Mouse (Mus musculus): ENCODE measurements around the gene Vrk2. TPM values are rescaled to one million over a fixed set of nuclear protein-coding genes. Genes with fewer than 3 reads are reported as not detected.

Gene Vrk2
- total RNA-seq, 4 experiments from 2014 or later, result 2.6 to 5.1 (median 3.4) TPM

DNA sequence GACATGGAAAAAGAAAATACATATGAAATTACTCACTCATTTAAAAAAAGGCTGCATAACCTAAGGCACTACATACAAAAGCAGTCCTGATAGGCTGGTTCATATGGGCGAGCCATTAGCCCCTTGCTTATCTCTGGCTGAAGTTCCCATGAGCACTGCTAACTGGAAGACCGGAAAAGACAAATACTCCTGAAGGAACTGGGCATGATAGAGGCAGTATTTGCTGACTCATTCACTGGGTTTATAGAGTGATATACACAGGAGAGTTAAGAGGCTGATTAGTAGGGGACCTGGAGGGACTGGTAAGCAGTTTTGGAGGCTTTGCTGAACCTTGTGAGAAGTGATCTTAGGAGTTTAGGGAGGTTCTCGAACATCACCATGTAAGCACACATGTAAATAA, 42.2 kb downstream of the Vrk2 start:
- DNase-seq (ENCODE audit: low spot score in 2 of 2), result no peak

DNA sequence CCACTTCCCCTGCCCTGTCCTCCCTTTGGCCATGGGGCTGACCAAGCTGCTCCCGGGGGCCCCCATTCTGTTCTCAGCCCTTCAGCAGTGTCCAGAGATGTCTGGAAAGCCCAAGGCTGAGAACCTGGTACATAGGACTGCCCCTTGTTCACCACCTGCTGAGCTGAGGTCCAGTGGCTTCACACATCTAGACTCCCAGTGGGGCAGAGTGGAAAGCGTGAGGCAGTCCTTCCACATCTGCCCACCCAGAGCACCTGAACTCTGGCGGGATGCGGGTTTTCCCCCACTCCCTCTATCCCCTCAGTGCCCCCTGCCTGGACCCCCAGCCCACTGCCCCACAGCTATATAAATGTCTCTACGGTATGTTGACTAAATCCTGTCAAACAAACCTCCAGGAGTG, 56.0 kb downstream of the Vrk2 start:
- DNase-seq (ENCODE audit: low spot score in 2 of 2), result no peak

DNA sequence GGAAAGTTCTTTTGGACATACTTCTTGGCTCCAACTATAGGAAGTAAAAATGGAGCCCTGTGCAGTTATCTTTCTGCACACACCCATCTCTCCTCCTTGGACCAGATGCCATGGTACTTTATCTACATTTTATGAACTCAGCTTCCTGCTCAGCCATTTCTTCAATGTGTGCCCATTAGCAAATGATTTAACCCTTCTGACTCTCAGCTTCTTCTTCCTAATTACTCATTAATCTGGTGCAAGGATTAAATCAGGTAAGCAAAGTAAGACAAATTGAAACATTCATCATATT, 60.0 kb downstream of the Vrk2 start:
- no peak for DNase-seq (ENCODE audit: low spot score in 2 of 2)

DNA sequence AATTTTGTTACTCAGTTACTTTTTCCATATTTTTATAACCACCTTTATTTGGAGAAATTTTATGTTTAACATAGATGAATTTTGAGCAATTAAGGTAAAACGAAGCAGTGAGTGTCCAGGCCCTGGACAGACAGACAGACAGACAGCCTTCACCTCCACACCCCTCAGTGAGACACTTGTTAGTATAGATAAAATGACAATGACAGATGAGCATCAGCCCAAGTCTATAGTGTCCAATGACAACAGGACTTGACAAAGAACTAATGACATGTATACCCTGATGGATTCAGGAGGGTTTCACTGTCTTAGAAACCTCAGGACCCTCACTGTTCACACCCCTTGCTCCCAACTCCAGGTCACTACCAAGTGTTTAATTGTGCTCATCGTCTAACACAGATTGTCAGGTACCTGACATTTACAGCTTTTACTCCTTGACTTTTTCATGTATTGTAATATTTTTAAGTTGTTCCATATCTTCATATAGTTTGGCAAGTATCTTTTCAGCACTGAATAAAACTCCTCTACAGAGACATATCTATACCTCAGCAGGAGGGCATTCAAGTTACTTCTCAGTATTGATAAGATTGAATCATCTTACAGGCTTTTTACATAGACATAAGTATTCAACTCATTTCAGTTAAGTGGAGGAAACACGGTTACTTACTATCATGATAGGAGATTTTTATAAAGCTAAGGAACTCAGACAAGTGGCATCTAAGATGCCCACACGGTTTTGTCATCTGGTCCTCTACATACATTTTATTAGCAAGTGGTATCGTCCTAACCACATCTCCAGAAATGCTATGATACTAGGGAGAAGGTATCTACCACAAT, 60.6 kb downstream of the Vrk2 start:
- no peak for DNase-seq (ENCODE audit: low spot score in 2 of 2)

DNA sequence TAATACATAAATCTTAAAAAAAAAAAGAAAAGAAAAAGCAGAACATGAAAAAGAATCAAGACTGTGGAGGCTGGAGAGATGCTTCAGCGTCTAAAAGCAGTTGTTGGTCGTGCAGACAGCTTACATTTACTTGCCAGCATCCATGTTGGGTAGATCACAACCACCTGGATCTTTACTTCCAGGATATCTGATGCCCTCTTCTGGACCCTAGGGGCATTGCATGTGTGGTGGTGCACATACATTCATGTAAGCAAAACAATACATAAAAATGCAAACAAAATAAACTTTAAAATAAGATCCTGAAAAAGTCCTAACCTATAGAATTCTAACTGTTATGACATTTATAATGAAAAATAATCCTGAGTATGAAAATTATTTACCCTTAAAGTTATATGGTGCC, 66.9 kb downstream of the Vrk2 start:
- DNase-seq (ENCODE audit: low spot score in 2 of 2), result no peak

DNA sequence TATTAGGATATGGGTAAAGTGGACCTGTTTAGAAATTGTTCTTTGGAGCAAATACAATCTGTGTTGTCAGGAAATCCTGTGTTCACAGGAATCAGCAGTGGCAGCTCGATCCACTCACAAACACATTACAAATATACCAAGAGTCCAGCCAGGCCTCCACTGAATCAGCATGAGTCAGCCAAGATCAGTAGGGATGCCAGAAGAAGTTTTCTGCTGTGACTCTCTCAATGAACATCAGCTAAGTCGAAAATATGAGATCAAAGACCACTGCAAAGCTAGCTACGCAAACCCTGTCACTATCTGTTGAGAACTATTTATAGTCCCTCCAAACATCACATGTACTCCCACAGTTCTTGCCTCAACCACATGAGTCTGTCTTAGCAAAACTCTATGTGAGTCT, 74.8 kb downstream of the Vrk2 start:
- no peak for DNase-seq (ENCODE audit: low spot score in 2 of 2)

DNA sequence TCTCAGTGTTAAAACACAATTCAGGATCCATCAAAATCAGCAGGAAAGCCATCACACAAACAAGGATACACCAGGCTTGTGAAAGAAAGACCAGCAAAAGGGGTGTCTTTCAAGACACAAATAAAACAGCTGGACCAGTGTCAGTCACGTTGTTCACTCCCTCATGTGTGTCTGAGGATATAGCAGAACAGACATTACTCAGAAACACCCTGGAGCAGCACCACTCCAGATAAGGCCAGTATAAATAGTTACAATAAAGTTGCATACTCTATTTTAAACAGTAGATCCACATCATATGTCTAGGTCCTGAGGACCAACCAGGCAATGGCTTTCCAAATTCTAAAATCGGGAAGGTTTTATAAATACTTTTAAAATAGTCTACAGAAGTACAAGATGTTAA, 77.7 kb downstream of the Vrk2 start:
- no peak for DNase-seq (ENCODE audit: low spot score in 2 of 2)

DNA sequence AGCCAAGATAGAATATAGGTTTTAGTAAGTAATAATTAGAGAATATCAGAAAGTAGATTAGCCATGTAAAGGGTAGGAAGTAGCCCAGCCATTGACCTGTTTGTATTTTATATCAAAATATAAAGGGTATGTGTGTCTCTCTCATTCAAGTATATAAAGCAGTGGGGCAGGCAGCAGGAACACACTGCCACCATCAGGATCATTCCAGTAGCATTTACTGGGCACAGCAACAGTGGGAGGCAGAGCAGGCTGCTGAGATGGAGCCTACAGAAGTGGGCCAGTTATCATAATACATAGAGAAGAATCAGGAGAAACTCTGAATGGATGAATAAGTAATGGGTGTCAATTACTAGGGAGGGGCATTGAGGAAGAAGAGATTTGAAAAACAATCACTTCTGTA, 80.1 kb downstream of the Vrk2 start:
- no peak for DNase-seq (ENCODE audit: low spot score in 2 of 2)

DNA sequence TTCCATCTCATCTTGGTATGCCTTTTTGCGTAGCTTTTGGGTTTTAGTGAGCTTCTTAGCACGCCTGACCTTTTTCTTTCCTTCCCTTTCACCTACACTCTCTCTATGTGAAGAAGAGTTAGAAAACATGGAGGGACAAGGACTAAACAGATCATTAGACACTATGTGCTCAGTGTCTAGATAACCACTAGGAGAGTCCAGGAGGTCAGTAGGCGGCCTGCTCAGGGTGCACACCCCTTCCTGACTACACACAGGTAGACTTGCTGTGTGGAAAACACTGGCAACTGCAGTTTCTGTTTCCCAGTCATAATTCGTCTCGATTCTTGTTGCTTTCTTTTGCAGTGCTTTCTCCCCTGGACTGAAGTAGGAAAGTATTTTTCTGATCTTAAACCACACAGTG, 97.8 kb downstream of the Vrk2 start:
- DNase-seq (ENCODE audit: low spot score in 2 of 2), result no peak

DNA sequence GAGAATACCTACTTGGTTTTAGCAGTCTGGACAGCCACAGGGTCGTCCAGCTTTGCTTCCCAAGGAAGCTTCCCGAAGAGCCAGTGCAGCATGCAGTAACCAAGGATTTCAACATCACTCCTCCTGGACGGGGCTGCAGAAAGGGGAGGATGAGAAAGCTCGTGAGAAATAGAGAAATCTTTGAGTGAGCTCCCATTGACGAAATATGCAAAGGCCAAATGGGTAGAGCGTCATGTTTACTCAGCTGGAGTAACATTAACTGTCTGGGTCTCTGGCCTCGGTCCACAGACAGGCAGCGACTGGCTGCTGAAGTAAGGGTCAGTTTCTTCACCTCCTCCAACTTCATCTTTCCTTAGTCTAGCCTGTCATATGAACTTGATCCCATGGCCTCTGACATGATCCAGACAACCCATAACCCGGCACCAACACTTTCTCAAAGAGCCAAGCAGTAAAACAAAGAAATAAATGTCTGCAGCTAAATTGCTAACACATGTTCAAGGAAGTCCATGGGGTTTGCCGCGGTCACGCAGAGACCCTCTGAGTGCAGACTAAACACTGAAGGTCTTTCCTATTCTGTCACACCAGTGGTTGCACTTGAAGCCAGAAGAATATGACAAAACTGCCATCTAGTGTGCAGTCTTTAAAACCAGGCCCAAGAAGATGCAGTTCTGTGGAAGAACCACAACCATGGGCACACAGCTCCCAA, 103.9 kb downstream of the Vrk2 start:
- DNase-seq (ENCODE audit: low spot score in 2 of 2), result peak; percentile 18 to 21

DNA sequence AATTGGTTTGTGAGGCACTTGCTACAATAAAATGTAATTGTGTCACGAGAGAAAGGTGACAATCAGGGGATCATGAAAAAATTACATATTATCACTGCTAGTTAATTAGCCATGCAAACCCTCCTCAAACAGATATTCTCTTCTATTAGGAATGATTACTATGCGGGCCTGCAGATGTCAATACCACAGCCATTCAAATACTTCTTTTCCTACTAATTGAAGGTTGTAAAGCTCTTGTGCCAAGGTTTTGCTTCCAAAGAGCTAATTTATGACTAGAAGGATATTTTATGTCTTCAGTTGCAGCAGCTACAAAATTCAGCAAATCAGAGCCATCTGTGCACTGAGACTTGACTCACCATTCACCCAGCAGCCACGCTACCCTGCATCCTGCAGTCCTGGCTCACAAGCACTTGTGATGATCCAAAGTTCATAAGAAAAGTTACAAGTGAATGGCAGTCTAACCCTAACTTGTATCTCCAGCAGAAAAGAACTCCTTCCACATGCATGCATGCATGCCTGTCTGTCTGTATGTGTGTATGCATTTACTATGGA, 112.0 kb downstream of the Vrk2 start:
- peak; percentile 16 to 30 for DNase-seq (ENCODE audit: low spot score in 2 of 2)

DNA sequence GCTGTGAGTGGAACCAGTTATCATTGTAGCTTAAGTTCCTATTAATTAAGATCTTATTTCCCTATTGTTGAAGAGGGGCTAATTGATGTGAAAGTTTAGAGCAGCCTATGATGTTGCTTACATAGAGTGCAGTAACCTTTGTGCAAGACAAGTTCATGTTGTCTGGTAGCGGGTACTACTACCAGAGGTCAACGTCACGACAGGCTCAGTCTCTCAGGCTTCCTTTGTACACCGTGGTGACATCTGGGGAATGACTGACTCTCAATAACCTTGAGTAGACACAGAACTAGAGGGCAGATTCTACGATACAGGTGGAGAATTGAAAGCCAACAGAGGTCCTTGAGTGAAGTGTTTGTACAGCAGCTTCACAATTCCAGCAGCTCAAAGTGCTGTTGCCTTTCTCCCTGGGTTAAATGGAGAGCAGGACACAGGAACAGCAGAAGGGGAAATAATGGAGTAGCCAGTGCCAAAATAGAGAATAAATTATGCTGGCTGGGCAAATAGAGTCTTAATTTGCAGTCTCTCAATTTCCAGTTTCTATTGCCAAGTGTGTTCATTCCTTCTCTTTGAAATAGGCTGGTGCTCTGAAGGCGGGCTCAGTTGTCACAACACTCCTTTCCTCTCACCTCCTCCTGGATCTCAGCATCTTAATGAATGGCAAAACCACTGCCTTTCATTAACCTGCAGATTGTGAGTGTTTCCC, 116.6 kb downstream of the Vrk2 start:
- DNase-seq (ENCODE audit: low spot score in 2 of 2), result no peak

DNA sequence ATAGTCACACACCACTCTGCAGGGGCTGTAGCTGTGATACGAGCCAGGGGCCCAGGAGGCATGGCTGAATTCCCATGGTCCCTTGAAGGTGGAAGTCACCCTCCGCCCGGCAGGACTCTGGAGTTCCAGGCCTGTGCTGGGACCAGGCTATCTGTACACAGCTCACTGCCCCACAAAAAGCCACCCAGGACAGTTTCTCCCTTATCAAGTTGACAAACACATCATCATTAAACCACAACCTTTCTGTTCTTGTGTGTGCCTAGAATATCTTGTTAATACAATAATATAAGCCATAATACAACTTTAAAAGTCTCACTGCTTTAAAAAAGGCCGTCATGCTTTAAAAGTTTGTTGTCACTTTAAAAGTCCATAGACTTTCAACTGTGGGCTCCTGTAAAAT, 139.7 kb downstream of the Vrk2 start:
- DNase-seq (ENCODE audit: low spot score in 2 of 2), result no peak

DNA sequence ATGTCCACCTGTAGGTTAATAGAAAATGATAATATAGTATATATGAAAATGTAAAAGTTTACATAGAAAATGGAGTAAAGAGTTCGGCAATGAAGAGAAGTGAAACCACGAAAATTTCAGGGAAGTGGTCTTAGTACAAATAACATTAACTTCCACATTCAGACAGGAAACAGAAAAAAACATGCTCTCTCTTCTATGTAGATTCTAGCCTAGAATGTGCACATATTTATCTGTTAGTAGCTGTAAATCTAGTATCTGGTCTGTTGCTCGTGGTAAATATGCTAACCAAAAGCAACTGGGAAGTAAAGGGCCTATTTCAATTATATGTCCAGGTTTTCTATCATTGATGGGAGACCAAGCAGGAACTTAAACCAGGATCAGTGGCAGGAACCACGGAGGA, 141.1 kb downstream of the Vrk2 start:
- no peak for DNase-seq (ENCODE audit: low spot score in 2 of 2)

DNA sequence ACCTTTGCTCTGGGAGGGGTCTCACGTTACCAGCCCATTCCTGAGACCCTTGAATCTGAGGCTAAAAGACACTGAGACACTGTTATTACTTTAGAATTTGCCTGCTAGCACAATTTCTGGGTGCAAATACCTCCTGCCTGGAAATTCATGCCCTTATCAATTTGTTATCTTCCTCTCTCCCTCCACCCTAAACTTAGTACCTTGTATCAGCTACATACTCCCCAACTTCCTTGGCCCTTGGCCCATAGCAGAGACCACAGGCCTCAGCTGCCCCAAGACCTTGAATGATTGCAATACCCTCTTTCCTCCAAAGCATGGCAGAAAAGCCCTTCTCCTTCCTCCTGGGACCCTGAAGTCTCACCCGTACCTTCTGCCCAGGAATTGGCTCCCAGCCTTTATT, 142.6 kb downstream of the Vrk2 start:
- no peak for DNase-seq (ENCODE audit: low spot score in 2 of 2)

DNA sequence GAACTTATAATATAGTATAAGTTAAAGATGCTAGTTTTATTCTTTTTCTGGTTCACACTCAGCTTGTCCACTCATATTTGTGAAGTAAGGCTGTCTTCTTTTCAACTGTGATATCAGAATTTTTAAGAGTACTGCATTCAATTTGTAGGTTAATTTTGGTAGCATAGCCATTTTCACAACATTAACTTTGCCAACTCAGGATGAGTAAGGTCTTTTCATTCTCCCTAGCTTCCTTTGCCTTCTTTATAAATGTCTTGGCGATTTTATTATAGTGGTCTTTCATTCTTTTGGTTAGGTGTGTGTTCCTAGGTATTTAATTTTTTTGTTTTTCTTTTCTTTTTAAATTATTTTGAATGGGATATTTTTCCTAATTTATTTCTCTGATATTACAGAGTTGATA, 143.2 kb downstream of the Vrk2 start:
- no peak for DNase-seq (ENCODE audit: low spot score in 2 of 2)

DNA sequence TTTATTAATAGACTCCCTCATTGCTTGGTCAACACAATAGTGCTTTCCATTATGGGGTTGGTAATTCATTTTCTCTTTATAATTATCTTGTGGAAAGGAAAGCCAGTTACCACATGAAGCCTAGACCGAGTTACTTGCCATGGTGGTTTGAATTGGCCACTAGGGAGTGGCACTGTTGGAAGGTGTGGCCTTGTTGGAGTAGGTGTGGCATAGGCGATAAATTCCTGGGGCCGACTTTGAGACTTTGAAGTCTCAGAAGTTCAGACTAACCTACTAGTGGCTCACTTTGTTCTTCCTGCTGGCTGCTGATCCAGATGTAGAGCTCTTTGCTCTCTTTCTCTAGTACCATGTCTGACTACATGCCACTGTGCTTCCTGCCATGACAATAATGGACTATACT, 144.0 kb downstream of the Vrk2 start:
- no peak for DNase-seq (ENCODE audit: low spot score in 2 of 2)

DNA sequence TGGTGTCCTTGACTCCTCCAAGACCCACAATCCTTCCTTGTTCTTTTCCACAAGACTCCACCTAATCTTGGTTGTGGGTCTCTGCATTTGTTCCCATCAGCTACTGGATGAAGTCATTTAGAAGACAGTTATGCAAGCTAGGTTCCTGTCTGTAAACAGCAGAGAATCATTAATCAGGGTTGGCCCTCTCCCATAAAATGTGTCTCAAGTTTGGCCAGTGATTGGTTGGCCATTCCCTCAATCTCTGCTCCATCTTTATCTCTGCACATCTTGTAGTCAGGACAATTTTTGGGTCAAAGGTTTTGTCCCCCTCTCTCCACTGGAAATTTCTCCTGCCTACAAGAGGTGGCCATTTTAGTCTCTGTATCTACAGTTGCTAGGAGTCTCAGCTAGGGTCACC, 149.4 kb downstream of the Vrk2 start:
- DNase-seq (ENCODE audit: low spot score in 2 of 2), result no peak

DNA sequence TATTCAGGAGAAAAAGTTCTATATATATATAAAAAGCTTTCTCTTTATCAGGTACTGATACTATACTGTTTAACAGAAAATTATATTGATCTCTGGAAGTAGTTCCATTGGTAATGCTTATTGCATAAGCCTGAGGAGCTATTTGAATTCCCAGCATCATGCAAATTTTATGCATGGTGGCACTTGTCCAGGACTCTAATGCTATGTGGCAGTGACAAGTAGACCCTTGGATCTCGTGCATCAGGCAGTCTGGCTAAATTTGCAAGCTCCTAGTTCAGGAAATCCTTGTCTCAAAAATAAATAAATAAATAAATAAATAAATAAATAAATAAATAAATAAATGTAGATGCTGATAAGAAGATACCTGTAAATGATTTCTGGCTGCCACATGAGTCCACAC, 152.7 kb downstream of the Vrk2 start:
- no peak for DNase-seq (ENCODE audit: low spot score in 2 of 2)

DNA sequence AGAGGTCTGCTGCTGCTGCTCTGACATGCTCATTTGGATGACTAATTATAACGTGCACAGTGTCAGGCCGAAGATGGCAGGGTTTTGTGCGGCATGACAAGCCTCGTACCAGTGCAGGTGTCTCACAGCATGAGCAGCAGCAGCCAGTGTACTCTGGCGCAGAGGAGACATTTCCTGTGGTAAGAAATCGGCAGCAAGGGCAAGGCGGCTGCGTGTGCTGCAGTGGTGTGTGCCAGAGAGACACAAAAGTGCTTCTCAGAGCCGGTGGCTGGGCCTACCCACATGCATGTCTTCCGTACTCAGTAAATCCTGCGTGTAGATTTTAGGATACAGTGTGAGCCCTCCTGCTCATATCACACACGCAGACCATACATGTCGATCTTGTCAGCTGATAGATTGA, 156.0 kb downstream of the Vrk2 start:
- peak in 1 of 2 experiments; percentile 16 for DNase-seq (ENCODE audit: low spot score in 2 of 2)

DNA sequence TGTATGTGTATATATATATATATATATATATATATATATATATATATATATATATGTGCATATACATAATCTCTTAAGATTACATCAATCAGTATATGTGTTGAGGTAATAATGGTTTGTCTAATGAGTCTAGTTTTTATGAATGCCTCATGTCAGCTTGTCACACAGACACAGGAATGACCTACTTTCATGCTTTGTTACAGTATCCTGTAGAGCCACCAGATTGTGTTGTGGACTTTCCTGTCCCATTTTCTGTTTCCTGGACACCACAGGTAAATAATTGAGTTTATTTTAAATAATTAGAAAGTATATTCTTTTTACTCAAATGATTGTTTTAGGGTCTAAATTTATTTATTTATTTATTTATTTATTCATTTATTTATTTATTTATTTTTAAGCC, 159.6 kb downstream of the Vrk2 start:
- no peak for DNase-seq (ENCODE audit: low spot score in 2 of 2)

DNA sequence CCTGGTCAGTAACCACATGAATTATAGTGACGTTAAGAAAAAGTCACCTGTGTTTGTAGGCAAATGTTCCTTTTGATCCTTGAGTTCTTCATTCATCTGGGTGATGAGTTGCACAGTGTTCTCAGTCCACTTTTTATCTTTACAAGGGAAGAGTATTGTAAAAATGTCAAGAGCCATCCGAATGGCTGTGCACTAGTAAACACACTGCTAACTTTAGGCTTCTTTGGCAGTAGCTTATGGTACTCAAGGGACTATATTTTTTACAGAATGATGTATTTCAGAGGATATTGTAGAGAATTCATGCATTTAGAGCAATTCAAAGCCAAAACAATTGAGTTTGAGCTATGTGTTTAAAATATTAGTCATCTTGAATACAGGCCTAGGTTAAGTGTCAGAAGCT, 172.3 kb downstream of the Vrk2 start:
- DNase-seq (ENCODE audit: low spot score in 2 of 2), result no peak
